15 mouse cellular contexts compared by ENCODE assay signal in genomic region chr13:30166138-30167090, GRCm38 (mm10). TPM values are rescaled to one million over a fixed set of nuclear protein-coding genes. Genes with fewer than 3 reads are reported as not detected.
A peak's percentile ranks its signal among the peaks of the same experiment; 100 is the strongest.
DNase-seq lines count a peak whose midpoint lies in the region; ATAC-seq and TF ChIP-seq lines count a peak whose summit lies in the region.
"Had no signal": no experiment of that assay in that cellular context is flagged by ENCODE, and none has a peak within 500 bp of the region (broad histone marks: within the 10 kb centered on the region; RNA-seq: fewer than 3 reads in every experiment).

No protein-coding gene starts in this region.

- no peak for TF ChIP-seq CTCF in left cerebral cortex, adult 2 months (IDR thresholded peaks at IDR 0.05)

- peak; percentile 87 for ATAC-seq in CD4-positive, CD25-positive, alpha-beta regulatory T cell, adult 4 months
- ATAC-seq in hematopoietic stem cell, adult 5-6 weeks (replicated peaks in 1 of 2; ENCODE audit: insufficient read depth in 1 of 2, low FRiP score in 2 of 2, low TSS enrichment in 1 of 2, low read depth in 1 of 2, poor library complexity in 2 of 2, severe bottlenecking in 2 of 2): peak; percentile 78 to 86
- no peak for ATAC-seq in erythroid progenitor cell, adult 5-6 weeks (replicated peaks; ENCODE audit: low FRiP score, poor library complexity, severe bottlenecking)

- H3K27ac ChIP-seq in left cerebral cortex, adult 2 months: no peak overlapping the region
- H3K27ac ChIP-seq: embryonic facial prominence, embryonic 12.5 days; midbrain, embryonic 12.5 days had no signal

- intact Hi-C loops in left cerebral cortex, postnatal 4 days (cut with DNase I): no loop called here
- intact Hi-C loops in left cerebral cortex, adult 2 months (cut with DNase I): no loop called here

- DNase-seq in layer of hippocampus, adult 9-11 months: peak; percentile 12
- no peak for DNase-seq in layer of hippocampus, postnatal 10 days (ENCODE audit: low spot score in 2 of 2)
- DNase-seq in thymus, postnatal 0 days (ENCODE audit: low spot score): peak; percentile 42
- no peak for DNase-seq in left cerebral cortex, postnatal 4 days
- no peak for DNase-seq in left cerebral cortex, adult 2 months (ENCODE audit: extremely low spot score in 1 of 2, low spot score in 2 of 2)
- DNase-seq: adrenal gland, postnatal 10 days; cerebellum, postnatal 14 days; heart, postnatal 4 days; kidney, adult 11 months; kidney, postnatal 36 days had no signal

- H3K4me3 ChIP-seq in left cerebral cortex, adult 2 months: no peak overlapping the region
- H3K4me3 ChIP-seq: embryonic facial prominence, embryonic 12.5 days; midbrain, embryonic 12.5 days had no signal

RNA-seq across cellular contexts. Expression of gene Mboat1, which starts 30.1 kb away (rescaled TPM):
- total RNA-seq in layer of hippocampus, postnatal 10 days (2021): 1 to 10 TPM; 1.5 to 2.1 TPM
- 1 to 10 TPM; 9.6 to 9.8 TPM for polyA plus RNA-seq in CD4-positive, CD25-positive, alpha-beta regulatory T cell, adult 4 months (2017; shearing (Covaris generic))
- total RNA-seq in hematopoietic stem cell, adult 5-6 weeks (2017): 11.0 and 12.3 TPM in 2 replicates
- polyA plus RNA-seq in thymus, postnatal 0 days (2015; fragmentation: Nextera tagmentation; extraction: Ambion mirVana): 10.6 and 12.9 TPM in 2 replicates
- total RNA-seq in erythroid progenitor cell, adult 5-6 weeks (2015; ENCODE audit: low replicate concordance): 0.84 and 6.1 TPM in 2 replicates
- 1.7 TPM in 1 of 2 replicates, not detected in the other for total RNA-seq in erythroid progenitor cell, adult 5-6 weeks (2017; ENCODE audit: low replicate concordance)
- total RNA-seq in left cerebral cortex, postnatal 4 days (2021): 1 to 10 TPM; 3.4 TPM
- under 1 TPM; 0.75 to 0.91 TPM for total RNA-seq in left cerebral cortex, adult 2 months (2021)

Comparison
In these comparisons a context has a peak if more than half of its experiments do, and no peak if none do; other contexts are left out.
1. DNase-seq: peak in layer of hippocampus, adult 9-11 months (single experiment) and thymus, postnatal 0 days (single experiment); none in layer of hippocampus, postnatal 10 days (0 of 2), left cerebral cortex, postnatal 4 days (single experiment) and left cerebral cortex, adult 2 months (0 of 2).